Mouse (Mus musculus): Measurements from ENCODE around the gene Uggt2.
"Not testable (repeated sequence)": the region's sequence is repeated elsewhere in the genome, so short reads cannot be mapped to it uniquely, and the experiment has no call there.

The Uggt2 gene

GRCm38 (mm10) chr14:118982429-118983045, 116.7 kb downstream of the Uggt2 start:
- DNase-seq (ENCODE audit: low read depth, low spot score) = not testable (repeated sequence)

- DNase-seq (ENCODE audit: low read depth, low spot score) = not testable (repeated sequence)
Observed at GRCm38 (mm10) chr14:118981711-118982428, 117.4 kb downstream of the Uggt2 start.

- DNase-seq (ENCODE audit: low read depth, low spot score) = no peak
Observed at GRCm38 (mm10) chr14:118980890-118981289, 118.3 kb downstream of the Uggt2 start.

GRCm38 (mm10) chr14:118980358-118980757, 118.9 kb downstream of the Uggt2 start:
- DNase-seq (ENCODE audit: low read depth, low spot score) = no peak

- DNase-seq (ENCODE audit: low read depth, low spot score) = no peak
Observed at GRCm38 (mm10) chr14:118979571-118980325, 119.5 kb downstream of the Uggt2 start.

GRCm38 (mm10) chr14:118977136-118977816, 122.0 kb downstream of the Uggt2 start:
- DNase-seq (ENCODE audit: low read depth, low spot score) = peak; percentile 99

- DNase-seq (ENCODE audit: low read depth, low spot score) = no peak
Observed at GRCm38 (mm10) chr14:118972268-118972667, 127.0 kb downstream of the Uggt2 start.

- peak; percentile 74 for DNase-seq (ENCODE audit: low read depth, low spot score)
Observed at GRCm38 (mm10) chr14:118967646-118968045, 131.6 kb downstream of the Uggt2 start.

GRCm38 (mm10) chr14:118965356-118966000, 133.8 kb downstream of the Uggt2 start:
- no peak for DNase-seq (ENCODE audit: low read depth, low spot score)

- DNase-seq (ENCODE audit: low read depth, low spot score) = no peak
Observed at GRCm38 (mm10) chr14:118958010-118958409, 141.2 kb downstream of the Uggt2 start.

- DNase-seq (ENCODE audit: low read depth, low spot score) = no peak
Observed at GRCm38 (mm10) chr14:118951912-118952583, 147.2 kb downstream of the Uggt2 start.

- no peak for DNase-seq (ENCODE audit: low read depth, low spot score)
Observed at GRCm38 (mm10) chr14:118948841-118949240, 150.4 kb downstream of the Uggt2 start.

GRCm38 (mm10) chr14:118944702-118945101, 154.5 kb downstream of the Uggt2 start:
- no peak for DNase-seq (ENCODE audit: low read depth, low spot score)

GRCm38 (mm10) chr14:118942076-118942475, 157.2 kb downstream of the Uggt2 start:
- no peak for DNase-seq (ENCODE audit: low read depth, low spot score)

- DNase-seq (ENCODE audit: low read depth, low spot score) = no peak
Observed at GRCm38 (mm10) chr14:118940796-118941495, 158.3 kb downstream of the Uggt2 start.

- DNase-seq (ENCODE audit: low read depth, low spot score) = peak; percentile 51
Observed at GRCm38 (mm10) chr14:118938551-118938950, 160.7 kb downstream of the Uggt2 start.

GRCm38 (mm10) chr14:118937533-118938492, 161.4 kb downstream of the Uggt2 start, which contains the start of gene Dnajc3:
Gene Dnajc3 (plus strand): TSS chr14:118937976.
- DNase-seq (ENCODE audit: low read depth, low spot score) = peak; percentile 97

GRCm38 (mm10) chr14:118936952-118937351, 162.3 kb downstream of the Uggt2 start:
- no peak for DNase-seq (ENCODE audit: low read depth, low spot score)

- no peak for DNase-seq (ENCODE audit: low read depth, low spot score)
Observed at GRCm38 (mm10) chr14:118936236-118936635, 163.0 kb downstream of the Uggt2 start.
